Mouse (Mus musculus): ENCODE measurements around the gene Eif3l. TPM values are rescaled to one million over a fixed set of nuclear protein-coding genes. Genes with fewer than 3 reads are reported as not detected.

Gene Eif3l
- polyA plus RNA-seq, 2 experiments: 198 to 214 TPM

DNA sequence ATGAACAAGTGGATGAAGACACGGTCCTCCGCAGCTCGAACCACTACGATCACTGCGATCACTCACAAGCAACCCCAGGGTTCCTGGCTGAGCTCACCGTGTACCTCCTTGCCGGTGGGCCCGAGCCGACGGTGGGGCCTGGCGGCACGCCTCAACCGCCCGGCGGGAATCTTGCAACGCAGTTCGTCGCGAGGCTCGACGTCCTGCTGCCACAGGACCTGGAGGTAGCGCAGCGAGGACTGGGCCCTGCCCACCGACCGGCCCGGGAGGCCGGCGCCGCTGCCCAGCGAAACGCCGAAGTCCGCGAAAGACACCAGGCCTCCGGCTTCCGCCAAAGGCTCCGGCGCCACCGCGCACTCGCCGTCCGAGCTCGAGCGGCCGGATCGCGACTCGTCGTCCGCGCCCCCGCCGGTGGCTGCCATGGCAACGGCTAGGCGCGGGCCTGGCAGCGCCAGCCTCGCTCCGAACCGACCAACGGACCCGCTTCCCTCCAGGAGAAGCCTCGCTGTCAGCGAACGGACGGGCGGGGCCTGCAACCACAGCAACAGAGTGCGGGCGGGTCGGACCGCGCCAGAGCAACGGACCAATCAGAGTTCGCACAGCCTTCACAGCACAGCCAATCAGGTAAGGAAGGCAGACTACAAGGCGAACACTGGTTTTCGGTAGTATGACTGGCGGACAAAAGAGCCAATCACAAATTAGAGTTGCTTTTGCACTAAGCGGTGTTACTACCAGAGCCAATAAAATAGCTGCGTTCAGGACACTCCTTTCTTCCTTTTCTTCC is 12.4 kb upstream of the Eif3l start, which contains the start of gene Ankrd54:
Gene Ankrd54 (minus strand): TSS at position 518 of the 784 bp plus-strand sequence.
- TF ChIP-seq POLR2A (IDR thresholded peaks at IDR 0.05; ENCODE audit: borderline replicate concordance, extremely low read depth, insufficient read depth, insufficient read length): no peak
- Histone ChIP-seq H3K4me1 (ENCODE audit: control insufficient read depth, insufficient read depth, low read length) (peaks cover 15% of the 10 kb centered on the region), H3K4me3 (replicated peaks; ENCODE audit: low read length) (peak within 1 kb of the TSS; percentile 80), H3K27ac (replicated peaks; ENCODE audit: low read depth, low read length) (peak within 1 kb of the TSS; percentile 74), H3K27me3 (ENCODE audit: control insufficient read depth, insufficient read depth, low read length) (no peaks in the 10 kb centered on the region), H3K36me3 (ENCODE audit: control insufficient read depth, insufficient read depth, low read length) (peaks cover 34% of the 10 kb centered on the region), H3K4me2 (replicated peaks; ENCODE audit: low read depth, low read length, severe bottlenecking) (peak within 1 kb of the TSS; percentile 72), H3K9ac (ENCODE audit: low read depth, low read length, severe bottlenecking) (peak within 1 kb of the TSS; percentile 70), H3K9me3 (ENCODE audit: control insufficient read depth, low read length) (no peaks in the 10 kb centered on the region)
- ATAC-seq (ENCODE audit: low FRiP score, low read depth) (peak; percentile 100), DNase-seq (ENCODE audit: low spot score) (peak; percentile 100)
- WGBS: 0% methylated on average over 46 of the region's 80 CpGs

DNA sequence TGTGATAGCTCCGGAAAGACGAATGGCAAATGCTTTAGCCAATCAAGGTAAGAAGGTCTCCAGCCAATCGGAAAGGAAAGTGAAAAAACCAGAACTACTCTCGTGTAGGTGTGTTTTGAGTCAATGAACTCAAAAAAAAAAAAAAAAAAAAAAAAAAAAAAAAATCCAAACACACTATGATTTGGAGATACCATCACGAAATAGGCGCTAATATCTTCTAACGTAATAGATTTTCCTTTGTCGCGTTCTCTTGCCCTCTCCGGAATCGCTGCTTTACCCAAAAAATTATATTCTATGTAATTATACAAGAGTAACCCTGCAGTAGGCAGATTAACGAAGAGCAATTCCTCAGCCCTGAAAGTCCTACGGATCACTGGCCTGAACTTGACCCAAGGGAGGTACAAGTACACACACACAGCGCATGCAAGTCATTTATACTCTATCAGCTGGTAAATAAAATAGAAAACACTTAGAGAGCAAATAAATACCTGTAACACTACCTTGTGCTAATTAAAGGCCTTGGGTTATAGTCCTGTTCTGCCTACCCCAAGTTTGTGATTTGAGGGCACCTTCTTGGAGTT is 11.7 kb upstream of the Eif3l start:
- ATAC-seq (ENCODE audit: low FRiP score, low read depth): no peak
- no peak for DNase-seq (ENCODE audit: low spot score)
- Histone ChIP-seq H3K27me3 (ENCODE audit: control insufficient read depth, insufficient read depth, low read length) (no peaks in the 10 kb centered on the region), H3K4me3 (replicated peaks; ENCODE audit: low read length) (peak overlapping the region; percentile 31), H3K36me3 (ENCODE audit: control insufficient read depth, insufficient read depth, low read length) (peaks cover 28% of the 10 kb centered on the region), H3K27ac (replicated peaks; ENCODE audit: low read depth, low read length) (no peak overlapping the region), H3K9me3 (ENCODE audit: control insufficient read depth, low read length) (no peaks in the 10 kb centered on the region), H3K9ac (ENCODE audit: low read depth, low read length, severe bottlenecking) (no peak overlapping the region), H3K4me1 (ENCODE audit: control insufficient read depth, insufficient read depth, low read length) (peaks cover 15% of the 10 kb centered on the region), H3K4me2 (replicated peaks; ENCODE audit: low read depth, low read length, severe bottlenecking) (peak overlapping the region; percentile 52)
- TF ChIP-seq POLR2A (IDR thresholded peaks at IDR 0.05; ENCODE audit: borderline replicate concordance, extremely low read depth, insufficient read depth, insufficient read length): no peak
- 9% methylated on average over 14 of the region's 14 CpGs for WGBS

DNA sequence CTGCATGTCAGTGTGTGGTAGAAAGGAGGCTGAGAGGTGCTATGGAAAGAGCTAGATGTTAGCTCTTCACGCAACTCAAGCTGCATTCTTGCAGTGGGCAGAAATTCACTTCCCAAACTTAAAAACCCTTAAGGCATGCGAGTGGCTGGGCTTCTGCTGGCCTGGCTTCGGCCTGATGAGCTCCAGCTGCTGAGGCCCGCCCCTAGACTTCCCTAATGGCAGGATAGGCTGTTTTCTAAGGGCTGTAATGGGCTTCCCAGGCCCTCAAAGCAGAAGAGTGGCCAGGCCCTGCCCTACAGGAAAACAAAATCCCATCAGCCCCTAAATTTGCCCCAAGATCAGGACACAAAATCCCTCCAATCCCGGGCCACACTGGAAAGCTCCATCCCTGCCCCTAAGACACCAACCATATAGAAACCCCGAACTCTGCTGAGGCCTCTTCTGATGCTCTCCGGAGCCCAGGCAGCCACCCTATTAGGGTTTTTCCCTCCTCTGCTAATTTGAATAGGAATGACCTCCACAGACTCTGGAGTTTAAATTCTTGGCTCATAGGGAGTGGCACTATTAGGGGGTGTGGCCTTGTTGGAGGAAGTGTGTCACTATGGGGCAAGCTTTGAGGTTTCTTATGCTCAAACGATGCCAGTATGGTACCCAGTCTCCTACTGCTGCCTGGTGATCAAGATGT is 9.8 kb upstream of the Eif3l start:
- Histone ChIP-seq H3K36me3 (ENCODE audit: control insufficient read depth, insufficient read depth, low read length) (peaks cover 8% of the 10 kb centered on the region), H3K9me3 (ENCODE audit: control insufficient read depth, low read length) (no peaks in the 10 kb centered on the region), H3K27ac (replicated peaks; ENCODE audit: low read depth, low read length) (no peak overlapping the region), H3K9ac (ENCODE audit: low read depth, low read length, severe bottlenecking) (no peak overlapping the region), H3K4me3 (replicated peaks; ENCODE audit: low read length) (no peak overlapping the region), H3K27me3 (ENCODE audit: control insufficient read depth, insufficient read depth, low read length) (no peaks in the 10 kb centered on the region), H3K4me1 (ENCODE audit: control insufficient read depth, insufficient read depth, low read length) (peaks cover 15% of the 10 kb centered on the region), H3K4me2 (replicated peaks; ENCODE audit: low read depth, low read length, severe bottlenecking) (no peak overlapping the region)
- no peak for TF ChIP-seq POLR2A (IDR thresholded peaks at IDR 0.05; ENCODE audit: borderline replicate concordance, extremely low read depth, insufficient read depth, insufficient read length)
- 32% methylated on average over 8 of the region's 8 CpGs for WGBS
- DNase-seq (ENCODE audit: low spot score) (no peak), ATAC-seq (ENCODE audit: low FRiP score, low read depth) (no peak)

DNA sequence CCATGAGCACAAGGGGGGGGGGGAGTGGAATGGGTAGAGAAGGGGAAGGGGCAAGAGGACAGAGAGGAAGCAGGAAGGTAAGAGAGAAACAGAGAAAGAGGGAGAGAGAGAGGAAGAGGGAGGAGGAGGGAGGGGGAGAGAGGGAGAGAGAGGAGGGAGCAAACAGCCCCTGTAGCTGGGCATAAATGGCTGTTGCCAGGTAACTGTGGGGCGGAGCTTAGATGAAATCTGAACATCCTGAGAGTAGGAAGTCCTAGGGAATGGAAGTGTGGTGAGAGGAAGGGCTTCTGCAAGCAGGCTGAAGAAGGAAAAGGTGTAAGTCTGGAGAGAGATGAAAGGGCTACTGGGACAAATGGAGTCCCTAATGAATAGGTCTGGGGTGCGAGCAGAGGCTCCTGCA is 8.7 kb upstream of the Eif3l start:
- Histone ChIP-seq H3K27me3 (ENCODE audit: control insufficient read depth, insufficient read depth, low read length) (no peaks in the 10 kb centered on the region), H3K36me3 (ENCODE audit: control insufficient read depth, insufficient read depth, low read length) (no peaks in the 10 kb centered on the region), H3K4me1 (ENCODE audit: control insufficient read depth, insufficient read depth, low read length) (peaks cover 15% of the 10 kb centered on the region), H3K9ac (ENCODE audit: low read depth, low read length, severe bottlenecking) (no peak overlapping the region), H3K4me3 (replicated peaks; ENCODE audit: low read length) (no peak overlapping the region), H3K9me3 (ENCODE audit: control insufficient read depth, low read length) (no peaks in the 10 kb centered on the region), H3K4me2 (replicated peaks; ENCODE audit: low read depth, low read length, severe bottlenecking) (no peak overlapping the region), H3K27ac (replicated peaks; ENCODE audit: low read depth, low read length) (no peak overlapping the region)
- WGBS: 38% methylated on average over 2 of the region's 2 CpGs
- ATAC-seq (ENCODE audit: low FRiP score, low read depth): no peak
- no peak for TF ChIP-seq POLR2A (IDR thresholded peaks at IDR 0.05; ENCODE audit: borderline replicate concordance, extremely low read depth, insufficient read depth, insufficient read length)
- DNase-seq (ENCODE audit: low spot score): no peak

DNA sequence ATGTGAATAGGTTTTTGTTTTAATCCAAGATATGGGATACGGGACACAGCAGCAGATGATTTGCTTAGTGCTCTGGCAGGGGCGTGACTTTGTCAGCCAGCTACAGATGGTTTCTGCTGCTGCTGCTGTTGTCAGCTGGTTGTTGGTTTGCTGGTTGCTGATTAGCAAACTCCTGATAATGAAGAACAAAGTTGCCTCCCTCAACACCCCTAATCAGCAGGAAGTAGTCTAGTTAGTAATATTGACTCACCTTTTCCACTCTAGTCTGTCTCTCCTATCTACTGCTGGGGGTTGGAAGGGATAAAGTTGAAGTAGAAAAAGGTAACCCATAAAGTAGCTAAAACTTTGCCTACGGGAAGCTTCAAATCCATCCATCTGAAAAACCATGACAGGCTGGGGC is 7.3 kb upstream of the Eif3l start:
- Histone ChIP-seq H3K4me2 (replicated peaks; ENCODE audit: low read depth, low read length, severe bottlenecking) (no peak overlapping the region), H3K9ac (ENCODE audit: low read depth, low read length, severe bottlenecking) (no peak overlapping the region), H3K4me1 (ENCODE audit: control insufficient read depth, insufficient read depth, low read length) (peaks cover 9% of the 10 kb centered on the region), H3K27ac (replicated peaks; ENCODE audit: low read depth, low read length) (no peak overlapping the region), H3K9me3 (ENCODE audit: control insufficient read depth, low read length) (no peaks in the 10 kb centered on the region), H3K36me3 (ENCODE audit: control insufficient read depth, insufficient read depth, low read length) (no peaks in the 10 kb centered on the region), H3K4me3 (replicated peaks; ENCODE audit: low read length) (no peak overlapping the region), H3K27me3 (ENCODE audit: control insufficient read depth, insufficient read depth, low read length) (no peaks in the 10 kb centered on the region)
- ATAC-seq (ENCODE audit: low FRiP score, low read depth): no peak
- no peak for TF ChIP-seq POLR2A (IDR thresholded peaks at IDR 0.05; ENCODE audit: borderline replicate concordance, extremely low read depth, insufficient read depth, insufficient read length)
- DNase-seq (ENCODE audit: low spot score): no peak
- 73% methylated on average over 3 of the region's 3 CpGs for WGBS

Data from limb, embryonic 14.5 days (tissue).